Mouse (Mus musculus): ENCODE data around the gene Hoxa11.

DNA sequence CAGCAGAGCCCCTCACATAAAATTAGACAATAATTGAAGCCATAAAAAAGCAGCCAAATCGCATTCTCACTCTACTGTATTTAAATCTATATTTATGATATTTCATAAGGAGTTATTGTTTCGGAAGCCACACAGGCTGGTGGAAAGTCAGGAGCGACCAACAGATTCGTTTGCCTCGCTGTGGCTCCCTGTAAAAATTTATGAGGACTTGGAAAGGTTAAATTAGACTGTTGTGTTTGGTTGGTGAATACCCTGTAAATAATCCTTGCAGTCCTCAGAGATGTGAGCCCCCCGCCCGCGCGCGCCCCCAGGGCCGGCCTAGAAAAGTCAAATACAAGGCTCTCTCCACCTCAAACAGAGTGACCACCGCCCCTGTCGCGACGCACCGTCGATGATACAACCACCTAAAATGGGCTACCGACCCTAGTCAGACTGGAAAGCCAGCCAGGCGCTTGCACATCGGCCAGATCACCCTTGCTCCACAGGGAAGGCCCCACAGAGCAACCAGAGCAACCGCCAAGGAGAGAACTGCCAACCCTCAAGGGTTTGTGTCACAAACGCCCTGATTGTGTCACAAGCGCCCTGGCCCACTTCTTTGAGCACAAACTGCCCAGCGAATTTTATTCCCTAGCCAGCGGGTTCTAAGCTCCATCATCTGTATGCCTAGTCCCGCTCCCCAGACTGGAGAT lies 18.9 kb downstream of the Hoxa11 start:
- TF ChIP-seq CTCF (IDR thresholded peaks at IDR 0.05; ENCODE audit: low read depth) (no peak), EP300 (optimal IDR thresholded peaks at IDR 0.05) (no peak)
